Mouse (Mus musculus): ENCODE data around the gene Adssl1.

Gene Adssl1

GRCm38 (mm10) chr12:112626455-112626854 lies 6.6 kb downstream of the Adssl1 start:
- no peak for DNase-seq

DNA sequence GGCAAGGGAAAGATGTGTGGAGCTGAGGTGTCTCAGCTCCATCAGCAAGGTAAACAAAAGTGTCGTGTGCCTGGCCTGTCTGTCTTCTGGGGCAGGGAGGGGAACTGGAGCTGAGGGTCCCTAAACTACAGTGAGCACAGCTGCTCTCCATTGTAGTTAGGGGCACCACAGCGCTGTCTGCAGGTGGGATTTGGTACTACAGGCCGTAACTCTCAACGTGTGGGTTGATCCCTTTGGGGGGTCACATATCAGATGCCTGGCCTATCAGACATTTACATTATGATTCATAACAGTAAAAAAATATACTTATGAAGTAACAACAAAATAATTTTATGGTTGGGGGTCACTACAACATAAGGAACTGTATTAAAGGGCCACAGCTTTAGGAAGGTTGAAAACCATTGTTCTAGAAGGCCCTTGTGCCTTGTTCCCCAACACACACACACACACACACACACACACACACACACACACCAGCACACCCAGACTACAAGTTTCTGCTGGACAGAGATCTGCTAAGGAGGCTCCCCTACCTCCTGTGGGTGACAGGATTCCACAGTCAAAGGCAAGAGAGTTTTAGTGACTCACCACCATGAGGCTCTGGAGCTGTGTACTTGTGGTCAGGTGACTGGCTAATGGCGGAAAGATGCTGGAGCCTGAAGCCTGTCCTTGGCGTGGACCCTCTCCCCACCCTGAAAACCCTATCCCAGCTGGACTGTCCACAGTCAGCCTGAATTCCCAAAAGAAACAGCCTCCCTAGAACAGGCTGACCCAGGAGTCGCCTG lies 7.4 kb downstream of the Adssl1 start:
- no peak for DNase-seq

DNA sequence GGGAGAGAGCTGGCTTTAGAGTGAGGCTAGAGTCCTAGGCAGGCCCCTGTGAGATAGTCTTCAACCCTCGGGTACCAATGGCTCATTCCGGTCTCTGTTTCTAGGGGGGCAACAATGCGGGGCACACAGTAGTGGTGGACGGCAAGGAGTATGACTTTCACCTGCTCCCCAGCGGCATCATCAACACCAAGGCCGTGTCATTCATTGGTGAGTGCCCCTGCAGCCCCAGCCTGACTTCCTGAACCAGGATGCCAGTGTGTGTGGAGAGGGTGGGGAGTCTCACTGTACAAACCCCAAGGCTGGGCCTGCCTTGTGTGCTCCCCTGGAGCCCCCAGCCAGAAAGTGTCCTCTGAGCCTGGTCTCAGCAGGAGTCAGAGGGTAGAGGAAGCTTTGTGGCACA lies 8.4 kb downstream of the Adssl1 start:
- no peak for DNase-seq

GRCm38 (mm10) chr12:112628928-112629721 lies 9.3 kb downstream of the Adssl1 start:
- peak; percentile 65 for DNase-seq

DNA sequence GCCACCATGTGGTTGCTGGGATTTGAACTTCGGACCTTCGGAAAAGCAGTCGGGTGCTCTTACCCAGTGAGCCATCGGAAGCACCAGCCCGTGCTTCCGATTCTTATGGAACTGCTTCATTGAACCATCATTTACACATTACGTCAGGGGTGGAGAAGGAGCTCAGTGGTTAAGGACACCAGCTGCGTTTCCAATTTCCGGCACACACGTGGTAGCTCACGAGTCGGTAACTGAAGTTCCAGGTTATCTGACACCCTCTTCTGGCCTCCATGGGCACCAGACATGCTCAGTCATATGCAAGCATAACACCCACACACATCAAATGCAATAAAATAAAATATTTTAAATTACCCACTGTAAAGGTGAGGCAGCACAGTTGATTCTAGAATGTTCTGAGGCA lies 10.2 kb downstream of the Adssl1 start:
- DNase-seq: no peak

DNA sequence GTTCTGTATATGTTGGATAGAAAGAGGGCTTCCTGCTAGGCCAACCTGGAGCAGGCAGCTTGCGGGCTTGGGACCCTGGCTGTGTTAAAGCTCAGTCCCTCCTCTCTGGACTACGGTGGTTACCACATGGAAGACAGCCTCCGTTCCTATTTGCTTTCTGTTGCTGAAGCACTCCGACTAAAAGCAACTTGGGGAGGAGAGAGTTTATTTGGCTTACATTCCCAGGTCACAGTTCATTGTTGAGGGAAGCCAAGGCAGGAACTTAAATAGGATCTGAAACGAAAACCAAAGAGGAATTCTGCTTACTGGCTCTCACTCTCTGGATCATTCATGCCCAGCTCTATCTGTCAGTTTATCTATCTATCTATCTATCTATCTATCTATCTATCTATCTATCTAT lies 11.0 kb downstream of the Adssl1 start:
- no peak for DNase-seq

- DNase-seq: no peak
Observed at GRCm38 (mm10) chr12:112631472-112631871, 11.6 kb downstream of the Adssl1 start.

- DNase-seq: no peak
Observed at GRCm38 (mm10) chr12:112632084-112632777, 12.4 kb downstream of the Adssl1 start.

GRCm38 (mm10) chr12:112632907-112633306 lies 13.1 kb downstream of the Adssl1 start:
- DNase-seq: no peak

DNA sequence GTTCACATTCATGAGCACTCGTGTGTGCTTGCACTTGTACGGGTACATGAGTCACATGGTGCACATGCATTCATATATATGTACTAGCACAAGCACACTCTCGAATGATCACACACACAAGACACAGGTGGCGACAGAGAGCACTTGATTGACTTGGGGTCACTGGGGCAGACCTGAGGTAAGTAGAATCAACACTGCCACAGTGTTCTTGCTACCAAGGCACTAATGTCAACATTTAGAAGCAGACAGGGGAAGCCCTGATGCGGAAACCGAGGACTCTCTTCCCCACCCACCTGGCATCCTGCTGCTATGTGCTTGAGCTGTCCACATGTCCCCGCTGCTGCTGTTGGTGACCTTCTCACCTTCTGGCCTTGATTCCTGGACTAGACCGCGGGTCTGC lies 13.8 kb downstream of the Adssl1 start:
- no peak for DNase-seq

- no peak for DNase-seq
Observed at GRCm38 (mm10) chr12:112639526-112639925, 19.7 kb downstream of the Adssl1 start.

DNA sequence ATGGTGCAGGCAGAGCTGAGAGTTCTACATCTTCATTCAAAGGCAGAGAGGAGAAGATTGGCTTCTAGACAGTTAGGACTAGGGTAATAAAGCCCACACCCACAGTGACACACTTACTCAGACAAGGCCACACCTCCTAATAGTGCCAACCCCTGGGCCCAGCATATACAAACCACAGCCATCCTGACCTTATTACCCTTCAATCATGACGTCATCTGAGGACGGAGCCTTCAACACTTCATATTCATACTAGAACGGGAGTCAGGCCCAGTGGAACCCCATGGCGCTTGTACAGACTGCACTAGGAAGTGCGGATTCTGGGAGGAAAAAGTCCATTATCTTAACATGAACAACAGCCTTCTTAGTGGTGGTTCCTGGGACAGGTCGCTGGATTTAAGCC lies 23.3 kb downstream of the Adssl1 start:
- no peak for DNase-seq

DNA sequence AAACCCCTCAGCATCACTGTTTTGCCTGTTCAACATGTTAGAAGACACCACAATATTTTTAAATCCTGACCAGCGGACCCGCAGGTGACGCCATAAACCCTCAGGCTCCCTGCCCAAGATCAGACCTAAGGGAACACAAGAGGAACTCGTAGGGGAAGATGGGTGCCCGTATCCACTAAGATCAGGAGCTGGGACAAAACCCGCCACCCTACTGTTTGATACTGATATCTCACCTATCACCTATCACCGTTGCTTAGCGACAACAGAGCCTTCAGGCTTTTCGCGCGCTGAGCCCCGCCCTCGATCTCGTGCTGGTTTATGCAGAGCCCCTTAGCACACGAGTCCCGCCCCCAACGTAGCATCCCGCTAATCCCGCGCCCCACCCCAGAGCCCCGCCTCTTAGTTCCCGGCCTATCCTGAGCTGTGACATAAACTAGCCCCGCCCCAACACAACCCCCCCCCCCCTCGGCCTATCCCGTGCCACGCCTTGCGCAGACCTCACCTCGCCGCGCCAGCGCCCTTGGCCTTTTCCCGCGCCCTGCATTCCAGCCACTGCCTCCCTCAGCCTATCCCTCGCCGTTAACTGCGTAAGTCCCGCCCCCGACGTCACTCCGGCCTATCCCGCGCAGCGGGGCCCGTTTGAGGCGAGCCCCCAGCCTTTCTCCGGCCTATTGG lies 24.5 kb downstream of the Adssl1 start, which contains the start of gene Siva1:
Gene Siva1, plus strand, starts transcription at position 500 of the 675 bp plus-strand sequence.
- peak; percentile 99 for DNase-seq

- DNase-seq: peak; percentile 51
Observed at GRCm38 (mm10) chr12:112644855-112645506, 25.1 kb downstream of the Adssl1 start.

- DNase-seq: no peak
Observed at GRCm38 (mm10) chr12:112646139-112646538, 26.3 kb downstream of the Adssl1 start.

GRCm38 (mm10) chr12:112648081-112648480 lies 28.2 kb downstream of the Adssl1 start:
- DNase-seq: no peak

DNA sequence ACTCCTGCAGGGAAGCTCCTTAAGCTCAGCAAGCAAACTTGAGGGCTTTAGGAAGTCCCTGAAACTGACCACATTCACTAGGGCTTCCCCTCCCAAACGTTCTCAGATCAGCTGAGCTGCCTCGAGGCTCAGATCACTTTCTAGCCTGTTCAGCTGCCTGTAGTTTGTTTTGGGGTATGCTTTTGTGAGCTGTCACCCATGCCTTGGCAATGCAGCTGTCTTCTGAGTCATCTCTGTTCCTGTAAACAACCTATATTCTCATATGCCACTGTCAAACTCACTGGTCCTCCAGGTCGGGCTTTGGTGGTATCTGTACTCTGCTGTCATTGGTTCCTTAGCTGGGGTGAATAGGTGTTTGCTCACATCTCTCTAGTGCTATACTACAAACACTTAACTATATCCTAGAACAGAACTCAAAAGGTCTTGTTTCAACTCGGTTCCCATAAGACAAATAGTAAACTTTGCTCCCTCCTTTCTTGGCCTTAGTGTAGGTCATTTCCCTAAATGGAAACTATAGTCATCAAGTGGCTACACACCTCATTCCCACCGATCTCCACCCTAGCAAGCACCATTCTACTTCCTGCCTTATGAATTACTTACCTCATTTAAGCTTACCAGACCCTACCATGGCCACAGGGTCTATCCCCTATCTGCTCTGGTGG lies 32.1 kb downstream of the Adssl1 start:
- DNase-seq: no peak

DNA sequence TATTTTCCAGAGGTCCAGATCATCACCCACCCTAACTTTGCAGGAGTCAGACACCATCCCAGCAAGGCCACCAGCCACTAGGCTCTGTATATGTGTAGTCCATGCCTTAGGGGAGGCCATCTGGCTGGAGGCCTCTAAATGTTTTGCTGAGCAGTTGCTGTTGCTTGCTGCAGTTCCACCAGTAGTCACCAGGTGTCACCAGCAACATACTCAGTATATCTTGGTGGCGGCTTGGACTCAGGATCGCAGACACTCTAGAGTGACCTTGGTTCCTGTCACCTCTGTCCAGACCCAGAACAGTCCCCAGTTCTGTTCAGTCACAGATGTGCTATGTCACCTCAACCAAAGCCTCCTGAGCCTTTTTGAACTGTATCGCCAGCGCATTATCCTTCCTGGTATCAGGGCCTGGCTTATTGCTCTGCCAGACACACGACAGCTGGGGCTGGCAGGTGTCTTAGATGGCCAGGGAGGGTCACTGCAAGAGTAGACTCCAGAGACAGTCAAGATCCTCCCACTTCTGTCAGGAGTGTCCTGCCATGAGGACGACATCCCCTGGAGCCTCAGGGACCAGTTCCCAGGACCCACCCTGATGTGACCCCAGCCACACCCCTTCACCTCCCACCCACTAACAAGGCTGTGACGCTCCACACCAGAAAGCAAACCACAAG lies 33.4 kb downstream of the Adssl1 start:
- peak; percentile 90 for DNase-seq

GRCm38 (mm10) chr12:112654076-112654475 lies 34.2 kb downstream of the Adssl1 start:
- no peak for DNase-seq

- peak; percentile 32 for DNase-seq
Observed at GRCm38 (mm10) chr12:112658619-112659018, 38.8 kb downstream of the Adssl1 start.

GRCm38 (mm10) chr12:112659109-112659508 lies 39.3 kb downstream of the Adssl1 start:
- peak; percentile 72 for DNase-seq
